Mouse (Mus musculus) bone marrow macrophage, adult 2 months (primary cell): ENCODE data around the gene Tirap.

Source experiments
- CTCF ChIP-seq: IDR thresholded peaks from 2 replicates; pipeline ENCODE4 v1.5.1; 2012; ENCODE audit warnings: low read depth, mild to moderate bottlenecking, low read length, moderate library complexity
- POLR2A ChIP-seq: IDR thresholded peaks from 2 replicates; pipeline ENCODE4 v1.6.1; 2012; ENCODE audit warnings: mild to moderate bottlenecking, low read depth, low read length, borderline replicate concordance

GRCm38 (mm10) chr9:35187351-35187903 is 12.7 kb downstream of the Tirap start:
- TF ChIP-seq CTCF, result no peak
- TF ChIP-seq POLR2A, result no peak
